Mouse (Mus musculus): ENCODE results near the gene P4ha1.

DNA sequence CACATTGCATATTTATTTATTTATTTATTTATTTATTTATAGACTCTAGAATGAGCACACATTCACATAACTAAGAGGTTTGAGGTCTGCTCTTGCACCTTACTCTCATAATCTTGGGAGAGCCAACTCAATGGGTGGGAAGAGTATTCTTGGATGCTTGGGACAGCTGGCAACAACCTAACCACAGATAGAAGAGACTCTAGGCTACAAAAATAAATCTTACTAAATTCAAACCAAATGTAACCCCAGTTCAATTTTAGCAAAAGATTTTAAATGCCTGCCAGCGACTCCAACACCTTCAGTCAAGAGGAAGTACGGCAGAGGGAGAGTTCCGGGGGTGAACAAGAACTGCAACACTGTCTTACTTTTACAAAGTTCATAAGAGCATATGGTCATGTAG is 2.0 kb upstream of the P4ha1 start:
- TF ChIP-seq GATA1 (IDR thresholded peaks at IDR 0.05; ENCODE audit: low read length): no peak
- no peak for TF ChIP-seq TAL1 (IDR thresholded peaks at IDR 0.05; ENCODE audit: low read length)

Data from erythroblast, embryonic 14.5 days (primary cell).